Mouse (Mus musculus) spleen, adult 18-20 months (tissue): ENCODE results near the gene Fkrp.

Source experiments
- DNase-seq, 2 experiments: peaks; one replicate each; pipeline ENCODE4 v3.0.0; 2022; ENCODE audit warnings: mixed read lengths in 2 of 2

Gene Fkrp

DNA sequence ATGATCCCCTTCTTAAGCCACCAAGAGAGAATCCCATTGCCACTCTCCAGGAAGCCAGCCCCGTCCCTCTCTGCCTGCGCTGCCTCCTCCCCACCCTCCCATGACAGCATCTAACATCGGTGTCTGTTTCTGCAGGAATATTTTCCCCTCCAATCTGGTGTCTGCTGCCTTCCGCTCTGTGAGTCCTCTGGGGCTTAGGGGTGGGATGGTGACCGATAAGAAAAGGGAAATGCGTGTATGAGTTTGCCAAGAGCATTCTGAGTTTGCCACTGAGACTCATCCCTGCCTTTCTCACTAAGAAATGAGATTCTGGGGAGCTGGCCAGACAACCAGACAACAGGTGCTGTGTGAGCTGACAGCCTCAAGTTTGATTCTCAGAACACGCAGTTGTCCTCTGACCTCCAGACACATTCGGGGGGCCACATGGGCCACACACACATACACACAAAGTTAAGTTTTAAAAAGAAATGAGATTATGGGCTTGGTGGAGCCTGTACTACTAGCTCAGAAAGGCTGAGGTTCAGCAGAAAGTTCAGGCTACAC, 30.9 kb downstream of the Fkrp start:
- no peak for DNase-seq

DNA sequence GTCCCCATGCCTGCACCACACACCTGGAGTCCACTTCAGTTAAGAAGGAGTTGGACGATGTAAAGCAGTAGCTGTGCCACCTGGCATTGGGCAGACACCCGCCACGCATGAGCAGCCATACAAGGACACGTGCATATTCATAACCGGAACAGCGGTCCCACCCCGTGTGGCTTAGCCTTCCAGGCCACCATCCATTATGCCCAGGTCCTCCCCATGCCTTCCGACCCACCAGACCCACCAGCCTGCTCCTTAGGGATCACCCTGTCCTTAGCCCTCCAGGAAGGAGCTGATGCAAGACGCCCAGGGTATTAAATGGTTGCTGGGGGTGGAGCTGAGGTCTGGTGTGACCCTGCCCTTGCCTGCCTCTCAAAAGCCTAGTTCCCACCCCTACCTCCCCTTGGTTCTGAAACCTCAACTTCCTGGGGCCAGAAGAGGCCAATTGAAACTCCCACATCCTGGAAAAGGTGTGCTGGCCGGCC, 32.0 kb downstream of the Fkrp start:
- DNase-seq, result peak; percentile 43 to 63

DNA sequence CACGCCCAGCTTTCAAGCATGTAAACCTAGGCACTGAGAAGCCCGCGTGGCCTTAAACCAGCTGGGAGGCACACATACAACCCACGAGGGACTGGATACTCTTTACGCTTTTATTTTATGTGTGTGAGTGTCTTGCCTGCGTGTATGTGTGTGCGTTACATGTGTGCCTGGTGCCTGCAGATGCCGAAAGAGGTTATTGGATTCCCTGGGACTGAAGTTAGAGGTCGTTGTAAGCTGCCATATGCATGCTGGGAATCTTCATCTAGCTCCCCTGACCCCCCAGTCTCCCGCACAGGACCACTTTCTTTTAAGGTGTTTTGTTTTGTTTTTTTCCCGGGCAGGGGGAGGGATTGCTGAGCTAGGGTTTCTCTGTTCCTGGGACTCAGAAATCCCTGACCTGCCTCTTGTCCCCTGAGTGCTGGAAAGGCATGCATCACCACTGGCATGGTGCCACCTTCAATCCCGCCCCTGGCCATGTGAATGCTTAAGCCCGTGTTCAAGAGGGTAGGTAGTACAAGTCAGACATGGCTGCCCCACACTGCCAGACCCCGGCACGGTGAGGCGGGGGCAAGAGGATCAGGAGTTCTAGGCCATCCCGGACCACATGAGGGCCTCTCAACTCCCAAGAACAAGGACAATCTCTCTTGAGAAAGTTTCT, 32.6 kb downstream of the Fkrp start:
- peak; percentile 20 to 24 for DNase-seq

DNA sequence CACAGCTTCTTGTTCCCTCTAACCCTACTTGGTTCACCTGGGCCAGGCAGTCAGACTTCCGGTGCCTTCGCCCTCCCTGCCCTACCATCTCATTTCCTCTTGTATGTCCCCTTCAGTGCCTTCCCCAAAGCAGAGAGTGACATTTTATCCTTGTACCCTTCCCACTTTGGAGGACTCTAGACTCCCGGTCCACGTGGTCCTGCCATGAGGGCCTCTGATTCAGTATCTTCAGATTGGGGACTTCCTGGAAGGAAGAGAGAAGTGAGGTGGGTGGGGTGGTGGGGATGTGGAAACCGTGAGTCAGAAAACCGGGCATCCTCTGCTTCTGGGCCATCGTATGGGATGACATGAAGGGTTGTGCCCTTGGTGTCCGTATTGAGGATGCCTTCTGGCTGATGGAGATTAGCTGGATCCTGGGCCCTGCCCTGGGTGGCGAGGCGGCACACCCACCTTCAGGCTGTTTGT, 33.3 kb downstream of the Fkrp start:
- peak; percentile 20 to 47 for DNase-seq

DNA sequence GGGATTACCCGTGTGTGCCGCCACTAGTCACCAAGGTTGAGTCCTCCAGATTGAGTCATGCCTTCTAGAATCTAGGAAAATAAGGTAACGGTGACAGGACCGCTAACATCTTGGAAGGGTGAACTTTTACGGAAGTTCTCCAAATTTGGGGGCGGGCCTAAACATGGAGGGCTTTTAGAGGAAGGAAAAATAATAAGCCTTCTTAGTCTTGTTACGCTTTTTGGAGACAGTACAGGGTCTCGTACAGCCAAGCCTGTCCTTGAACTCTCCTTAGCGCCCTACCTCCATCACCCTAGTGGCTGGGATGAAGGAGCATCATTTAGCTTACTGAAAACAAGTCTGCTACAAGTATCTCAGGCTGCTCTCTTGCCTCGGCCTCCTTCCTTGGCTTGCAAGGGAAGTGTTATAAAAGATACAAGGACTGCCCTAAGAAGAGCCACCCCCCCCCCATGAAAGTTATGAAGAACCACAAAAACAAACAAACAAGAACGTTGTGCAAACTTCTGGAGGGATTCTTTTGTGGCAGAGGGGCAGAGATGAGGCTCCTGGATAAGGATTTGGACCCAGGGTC, 33.9 kb downstream of the Fkrp start:
- DNase-seq, result no peak

DNA sequence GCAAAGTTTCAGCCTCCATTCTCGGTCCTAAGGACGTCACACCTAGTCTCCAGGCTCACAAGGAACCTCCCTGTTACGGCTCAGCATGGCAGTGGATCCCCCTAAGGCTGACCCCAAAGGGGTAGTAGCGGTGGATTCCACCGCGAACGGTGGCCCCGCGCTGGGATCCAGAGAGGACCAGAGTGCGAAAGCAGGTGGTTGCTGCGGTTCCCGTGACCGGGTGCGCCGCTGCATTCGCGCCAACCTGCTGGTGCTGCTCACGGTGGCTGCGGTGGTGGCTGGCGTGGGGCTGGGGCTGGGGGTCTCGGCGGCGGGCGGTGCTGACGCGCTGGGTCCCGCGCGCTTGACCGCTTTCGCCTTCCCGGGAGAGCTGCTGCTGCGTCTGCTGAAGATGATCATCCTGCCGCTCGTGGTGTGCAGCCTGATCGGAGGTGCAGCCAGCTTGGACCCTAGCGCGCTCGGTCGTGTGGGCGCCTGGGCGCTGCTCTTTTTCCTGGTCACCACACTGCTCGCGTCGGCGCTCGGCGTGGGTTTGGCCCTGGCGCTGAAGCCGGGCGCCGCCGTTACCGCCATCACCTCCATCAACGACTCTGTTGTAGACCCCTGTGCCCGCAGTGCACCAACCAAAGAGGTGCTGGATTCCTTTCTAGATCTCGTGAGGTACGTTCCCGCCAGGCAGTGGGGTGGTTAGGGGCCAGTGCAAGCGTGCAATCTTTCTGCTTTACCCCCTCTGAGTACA, 34.5 kb downstream of the Fkrp start:
- peak; percentile 28 to 52 for DNase-seq

DNA sequence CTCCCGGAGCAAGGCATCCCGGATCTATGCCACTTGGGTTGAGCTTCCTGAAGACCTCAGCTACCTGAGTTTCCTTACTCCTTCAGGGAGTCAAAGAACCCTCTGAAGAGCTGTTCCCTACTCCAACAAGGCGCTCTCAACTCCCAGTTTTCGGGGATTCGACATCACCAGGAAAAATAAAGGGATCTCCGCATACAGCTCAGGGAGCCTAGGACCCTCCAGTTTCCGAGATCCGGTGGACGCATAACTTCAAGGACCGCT, 35.0 kb downstream of the Fkrp start:
- no peak for DNase-seq

DNA sequence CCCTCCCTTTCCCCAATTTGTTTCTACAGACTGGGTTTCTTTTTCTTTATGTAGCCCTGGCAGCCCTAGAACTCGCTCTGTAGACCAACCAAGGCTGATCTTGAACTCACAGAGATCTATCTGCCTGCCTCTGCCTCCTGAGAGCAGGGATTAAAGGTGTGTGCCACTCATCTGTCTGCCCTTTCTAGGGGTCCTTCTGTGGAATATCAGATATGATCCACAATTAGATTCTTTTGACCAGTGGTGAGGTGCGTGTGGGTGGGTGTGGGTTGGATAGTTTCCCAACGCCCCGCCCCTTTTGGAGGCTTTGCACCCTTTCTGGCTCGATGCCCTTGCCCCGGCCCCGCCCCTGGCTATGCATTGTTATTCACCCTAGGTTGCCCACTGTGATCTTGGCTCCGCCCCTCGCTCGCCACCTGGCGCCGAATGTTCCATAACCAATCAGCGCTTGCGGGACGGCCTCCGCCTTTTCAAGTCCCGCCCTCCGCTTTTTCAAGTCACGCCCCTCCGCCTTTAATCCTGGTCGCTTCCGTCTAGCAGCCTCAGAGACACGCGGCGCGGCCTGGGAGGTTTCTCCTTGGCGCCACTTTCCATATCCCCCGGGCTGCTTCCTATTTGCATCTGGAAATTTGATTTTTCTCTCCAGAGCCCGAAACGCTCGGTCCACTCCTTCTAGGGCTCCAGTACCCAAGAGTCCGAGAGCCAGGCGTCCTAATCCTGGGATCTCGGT, 35.5 kb downstream of the Fkrp start, which contains the start of gene Slc1a5:
Gene Slc1a5, plus strand, starts transcription at position 516 of the 730 bp plus-strand sequence.
- DNase-seq, result peak; percentile 95

DNA sequence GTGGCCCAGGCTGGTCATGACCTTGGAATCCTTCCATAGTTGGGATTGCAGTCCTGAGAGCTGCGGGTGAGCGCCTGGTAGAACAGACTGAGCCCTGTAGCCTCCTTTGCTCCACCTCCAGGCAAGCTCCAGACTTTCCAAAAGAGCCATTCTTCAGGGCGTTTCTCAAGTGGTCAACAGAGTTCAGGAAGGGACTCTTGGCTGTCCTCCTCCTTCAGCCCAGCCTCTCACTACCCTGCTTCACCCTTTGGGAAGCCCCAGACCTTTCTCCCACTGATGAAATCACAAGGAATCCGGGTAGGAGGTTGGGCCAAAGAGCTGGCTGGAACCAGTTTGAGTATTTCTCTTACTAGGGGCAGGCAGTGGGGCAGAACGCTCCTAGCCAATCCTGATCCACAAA, 36.5 kb downstream of the Fkrp start:
- DNase-seq, result no peak

DNA sequence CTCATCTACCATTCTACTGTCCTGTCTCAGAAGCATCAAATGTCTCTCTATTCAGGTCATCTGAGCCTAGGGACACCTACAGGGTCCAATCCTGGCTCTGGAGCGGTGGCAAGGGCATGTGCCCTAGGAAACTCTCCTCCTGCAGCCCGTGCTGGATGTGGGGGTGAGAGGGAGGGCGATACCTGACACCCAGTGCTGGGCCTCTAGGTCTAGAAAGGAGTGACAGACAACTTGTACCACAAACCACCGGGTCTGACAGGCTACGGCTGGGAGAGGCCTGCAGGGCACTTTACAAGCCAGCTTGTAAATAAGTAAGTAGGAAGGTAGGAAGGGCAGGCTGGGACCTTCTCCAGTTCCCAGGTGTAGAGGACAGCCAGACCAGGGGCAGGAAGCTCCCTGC, 40.6 kb downstream of the Fkrp start:
- no peak for DNase-seq

DNA sequence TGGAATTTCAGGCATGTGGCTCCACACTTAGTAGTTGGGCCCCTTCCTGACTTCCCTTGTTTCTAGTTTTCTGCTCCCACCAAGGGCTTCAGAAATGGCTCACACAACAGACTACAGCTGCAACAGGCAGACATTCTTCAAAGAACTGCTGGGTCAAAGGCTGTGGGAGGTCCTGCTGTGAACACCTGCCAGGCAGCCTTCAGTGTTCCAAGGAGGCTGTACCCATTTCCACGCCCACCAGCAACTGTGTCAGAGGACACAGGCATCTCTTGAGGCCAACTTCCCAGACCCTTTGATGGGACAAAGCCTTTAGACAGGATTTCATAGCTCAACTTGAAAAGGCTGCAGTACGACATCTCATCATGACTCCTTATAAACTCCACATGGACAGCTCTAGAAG, 50.1 kb downstream of the Fkrp start:
- no peak for DNase-seq

DNA sequence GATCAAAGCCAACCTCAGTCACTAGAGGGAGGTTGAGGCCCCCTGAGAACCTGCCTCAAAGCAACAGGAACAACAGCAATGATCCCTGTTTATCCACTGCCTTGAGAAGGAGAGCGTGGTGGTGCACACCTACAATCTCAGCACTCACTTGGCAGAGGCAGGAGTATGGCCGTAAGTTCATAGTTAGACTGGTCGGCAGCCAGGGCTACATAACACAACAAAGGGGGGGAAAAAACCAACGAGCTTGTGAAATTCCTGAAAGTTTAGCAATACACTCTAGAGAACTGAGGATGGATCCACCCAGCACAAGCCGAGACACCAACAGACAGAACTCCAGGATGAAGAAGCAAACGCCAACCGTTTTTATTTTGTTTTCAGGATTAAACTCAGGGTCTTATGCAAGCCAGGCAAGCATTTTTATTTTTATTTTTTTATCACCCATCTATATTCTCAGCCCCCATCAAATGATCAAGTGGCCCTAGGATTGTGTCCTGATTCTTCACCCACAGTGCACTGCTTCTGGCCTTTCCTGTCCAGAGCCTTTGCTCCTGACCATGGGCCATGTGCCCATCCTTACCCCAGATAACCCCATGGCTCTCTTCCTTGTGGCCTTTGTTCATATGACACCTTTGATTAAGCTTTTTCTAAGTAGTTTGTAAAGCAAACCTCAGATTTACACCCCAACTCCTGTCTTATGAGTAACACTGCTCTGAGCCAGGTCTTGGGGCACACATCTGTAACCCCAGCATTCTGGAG, 52.9 kb downstream of the Fkrp start:
- no peak for DNase-seq

DNA sequence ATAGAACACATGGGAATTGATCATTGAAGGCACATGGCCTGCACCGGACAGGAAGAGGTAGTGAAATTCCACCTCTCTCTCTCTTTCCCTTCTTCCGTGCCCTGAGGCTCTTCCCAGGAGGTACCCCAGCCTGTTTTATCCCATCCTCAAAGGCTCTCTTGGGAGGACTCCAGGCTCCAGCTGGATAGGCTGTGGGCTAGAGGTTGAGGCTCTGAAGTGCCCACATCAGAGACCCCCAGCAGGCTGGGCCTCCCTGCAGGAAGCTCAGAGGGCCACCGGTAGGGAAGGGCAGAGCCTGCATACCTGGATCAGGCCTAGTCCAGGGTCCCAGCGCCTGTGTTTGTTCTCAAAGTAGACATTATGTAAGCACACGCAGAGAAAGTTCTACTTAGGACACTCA, 54.9 kb downstream of the Fkrp start:
- DNase-seq, result no peak

DNA sequence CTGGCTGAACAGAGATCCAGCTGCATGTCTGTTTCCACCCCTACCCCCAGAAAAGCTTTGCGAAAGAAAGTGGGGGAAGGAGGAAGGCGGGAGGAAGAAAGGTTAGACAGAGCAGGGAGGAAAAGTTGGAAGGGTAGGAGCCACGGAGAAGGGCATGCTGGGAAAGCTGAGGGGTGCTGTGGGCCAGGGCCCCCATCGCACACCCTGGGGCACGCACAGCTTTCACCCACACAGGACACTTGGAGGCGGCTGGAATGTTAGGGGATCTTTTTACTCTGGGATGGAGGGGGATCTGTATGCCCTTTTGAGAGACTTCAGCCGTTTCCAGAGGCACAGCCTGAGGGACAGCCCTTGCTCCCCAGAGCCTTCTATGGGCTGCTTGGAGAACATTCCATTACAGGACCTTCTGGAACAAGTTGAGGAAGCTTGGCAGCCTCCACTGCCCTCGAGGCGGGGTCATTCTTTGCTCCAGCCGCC, 55.5 kb downstream of the Fkrp start:
- DNase-seq, result no peak

DNA sequence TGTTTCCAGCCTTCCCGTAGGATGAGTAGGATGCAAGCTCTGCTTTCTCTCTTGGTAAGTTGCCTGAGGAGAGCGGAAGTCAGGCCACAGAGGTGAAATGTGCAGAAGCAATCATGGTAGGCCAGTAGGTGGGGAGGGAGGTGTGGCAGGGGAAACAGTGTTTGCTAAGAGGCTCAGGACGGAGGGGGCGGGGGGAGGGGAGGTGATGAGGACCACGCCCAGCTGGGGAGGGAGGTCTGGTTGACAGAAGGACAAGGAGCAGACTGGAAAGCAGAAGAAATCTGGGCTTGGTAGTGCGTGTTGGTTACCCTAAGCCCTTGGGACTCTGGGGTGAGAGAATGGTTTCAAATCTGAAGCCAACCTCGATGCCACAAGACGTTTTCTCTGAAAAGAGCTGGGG, 56.2 kb downstream of the Fkrp start:
- no peak for DNase-seq
